Mouse (Mus musculus): ENCODE measurements at regions not wholly inside any gene's neighbourhood (a gene's known extent, or its start where the extent isn't known, plus 50 kb on each side); places are given as distances from the start of the nearest gene placed in this dataset.

DNA sequence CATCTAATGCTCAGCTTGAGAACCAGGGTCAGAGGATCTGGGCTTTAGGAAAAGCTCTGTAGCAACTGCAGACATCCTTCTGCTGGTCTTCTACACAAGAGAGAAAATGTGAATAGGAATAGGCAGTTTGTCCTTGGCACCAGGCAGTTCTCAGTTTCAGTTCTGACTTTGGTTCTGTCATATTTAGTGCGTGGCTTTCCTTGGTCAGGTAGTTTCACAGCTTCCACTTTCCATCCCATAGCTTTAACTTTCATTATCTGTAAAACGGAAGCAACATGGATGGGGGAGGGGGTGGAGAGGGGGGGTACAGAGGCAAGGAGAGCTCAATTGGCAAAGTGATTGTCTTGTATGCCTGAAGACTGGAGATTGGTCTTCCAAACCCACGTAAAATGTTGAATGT lies 247.3 kb upstream of the Nrp1 start:
- TF ChIP-seq SIN3A (IDR thresholded peaks at IDR 0.05; ENCODE audit: low read length) = no peak
- TF ChIP-seq CTCF (IDR thresholded peaks at IDR 0.05 in 2 of 3, conservative IDR thresholded peaks at IDR 0.05 in 1 of 3; ENCODE audit: control insufficient read depth in 1 of 3, insufficient read depth in 1 of 3, low read depth in 2 of 3, low read length in 3 of 3, poor library complexity in 1 of 3, severe bottlenecking in 1 of 3) = no peak
- no peak for TF ChIP-seq CHD2 (IDR thresholded peaks at IDR 0.05; ENCODE audit: low read length)
- no peak for TF ChIP-seq POLR2A (IDR thresholded peaks at IDR 0.05; ENCODE audit: control insufficient read depth in 1 of 2, insufficient read depth in 1 of 2, low read depth in 1 of 2, low read length in 2 of 2, poor library complexity in 1 of 2)
- TF ChIP-seq MYC (IDR thresholded peaks at IDR 0.05; ENCODE audit: low read depth, low read length) = no peak
- TF ChIP-seq ETS1 (IDR thresholded peaks at IDR 0.05; ENCODE audit: low read depth, low read length) = no peak
